In genomic region chrX:99605084-99605824, GRCm38 (mm10) we compare ENCODE assay signal across 12 mouse cellular contexts.
DNase-seq lines count a peak whose midpoint lies in the region; ATAC-seq and TF ChIP-seq lines count a peak whose summit lies in the region.
"Had no signal": no experiment of that assay in that cellular context is flagged by ENCODE, and none has a peak within 500 bp of the region (broad histone marks: within the 10 kb centered on the region; RNA-seq: fewer than 3 reads in every experiment).

No protein-coding gene starts in this region.

- H3K27me3 ChIP-seq in hindbrain, embryonic 15.5 days = peaks cover 27% of the 10 kb centered on the region
- peaks cover 17% of the 10 kb centered on the region for H3K27me3 ChIP-seq in hindbrain, embryonic 11.5 days (ENCODE audit: control insufficient read depth, insufficient read depth, low read length)
- 0 out of 2 replicates have a peak, but pooled peaks cover 3% of the 10 kb centered on the region for H3K27me3 ChIP-seq in intestine, postnatal 0 days (replicated peaks; ENCODE audit: control insufficient read depth, insufficient read depth, low read length)
- peaks cover 90% of the 10 kb centered on the region for H3K27me3 ChIP-seq in limb, embryonic 12.5 days
- H3K27me3 ChIP-seq in thymus, adult 2 months (ENCODE audit: control insufficient read depth, insufficient read depth, low read length) = no peaks in the 10 kb centered on the region

- DNase-seq in hindbrain, embryonic 11.5 days (ENCODE audit: low spot score) = no peak
- DNase-seq in adipocyte (ENCODE audit: low spot score) = peak; percentile 29
- no peak for DNase-seq in thymus, adult 2 months
- no peak for DNase-seq in spleen, adult 12 weeks (ENCODE audit: low spot score)
- DNase-seq in c-Kit-positive CD71-positive TER-119-positive erythroid progenitor cells, embryonic 14.5 days (ENCODE audit: low spot score) = no peak
- DNase-seq: cerebellum, postnatal 25 days; thymus, adult 18-20 months had no signal

- no peaks in the 10 kb centered on the region for H3K9me3 ChIP-seq in hindbrain, embryonic 15.5 days
- H3K9me3 ChIP-seq in hindbrain, embryonic 11.5 days (ENCODE audit: control insufficient read depth, low read length) = no peaks in the 10 kb centered on the region
- no peaks in the 10 kb centered on the region for H3K9me3 ChIP-seq in intestine, postnatal 0 days (ENCODE audit: control insufficient read depth)
- H3K9me3 ChIP-seq in limb, embryonic 12.5 days = no peaks in the 10 kb centered on the region
- H3K9me3 ChIP-seq: heart, embryonic 15.5 days had no signal

- no peak for TF ChIP-seq POLR2A in thymus, adult 2 months (IDR thresholded peaks at IDR 0.05; ENCODE audit: control insufficient read depth, extremely low read depth, insufficient read depth, low read length, poor library complexity)

- H3K36me3 ChIP-seq in hindbrain, embryonic 15.5 days = no peaks in the 10 kb centered on the region
- H3K36me3 ChIP-seq in hindbrain, embryonic 11.5 days (ENCODE audit: control insufficient read depth, insufficient read depth, low read length) = no peaks in the 10 kb centered on the region
- no peaks in the 10 kb centered on the region for H3K36me3 ChIP-seq in intestine, postnatal 0 days (ENCODE audit: control insufficient read depth, insufficient read depth)
- no peaks in the 10 kb centered on the region for H3K36me3 ChIP-seq in limb, embryonic 12.5 days
- no peaks in the 10 kb centered on the region for H3K36me3 ChIP-seq in thymus, adult 2 months (ENCODE audit: control insufficient read depth, insufficient read depth, low read length)
- H3K36me3 ChIP-seq: heart, embryonic 15.5 days had no signal

- no peak overlapping the region for H3K4me3 ChIP-seq in hindbrain, embryonic 15.5 days
- H3K4me3 ChIP-seq in hindbrain, embryonic 11.5 days (ENCODE audit: low read depth, low read length) = no peak overlapping the region
- H3K4me3 ChIP-seq in intestine, postnatal 0 days (ENCODE audit: low read depth, low read length) = no peak overlapping the region
- no peak overlapping the region for H3K4me3 ChIP-seq in limb, embryonic 12.5 days (replicated peaks)
- H3K4me3 ChIP-seq in thymus, adult 2 months (ENCODE audit: control insufficient read depth, insufficient read depth, low read length) = no peak overlapping the region
- H3K4me3 ChIP-seq: heart, embryonic 15.5 days had no signal

- no peak for TF ChIP-seq CTCF in intestine, postnatal 0 days (IDR thresholded peaks at IDR 0.05; ENCODE audit: low read depth)
- no peak for TF ChIP-seq CTCF in thymus, adult 2 months (IDR thresholded peaks at IDR 0.05; ENCODE audit: borderline replicate concordance, control insufficient read depth, extremely low read depth, insufficient read depth, low read length, poor library complexity)

- H3K9ac ChIP-seq in hindbrain, embryonic 15.5 days = no peak overlapping the region
- no peak overlapping the region for H3K9ac ChIP-seq in hindbrain, embryonic 11.5 days (ENCODE audit: low read depth, low read length)
- no peak overlapping the region for H3K9ac ChIP-seq in intestine, postnatal 0 days (ENCODE audit: low read depth, low read length)
- no peak overlapping the region for H3K9ac ChIP-seq in limb, embryonic 12.5 days (replicated peaks)
- H3K9ac ChIP-seq: heart, embryonic 15.5 days had no signal

- H3K27ac ChIP-seq in hindbrain, embryonic 15.5 days (replicated peaks) = no peak overlapping the region
- no peak overlapping the region for H3K27ac ChIP-seq in hindbrain, embryonic 11.5 days (ENCODE audit: low read depth, low read length)
- no peak overlapping the region for H3K27ac ChIP-seq in intestine, postnatal 0 days (ENCODE audit: low read depth, low read length)
- H3K27ac ChIP-seq in limb, embryonic 12.5 days = peak overlapping the region; percentile 56; the same call in 1 of the 2 replicates
- no peak overlapping the region for H3K27ac ChIP-seq in thymus, adult 2 months (ENCODE audit: control insufficient read depth, insufficient read depth, low read length)
- H3K27ac ChIP-seq: heart, embryonic 15.5 days had no signal

- 45% methylated on average over 10 of the region's 10 CpGs for WGBS in hindbrain, embryonic 15.5 days
- WGBS in hindbrain, embryonic 11.5 days = 50% methylated on average over 10 of the region's 10 CpGs
- WGBS in intestine, postnatal 0 days = 49% methylated on average over 10 of the region's 10 CpGs
- WGBS in limb, embryonic 12.5 days = 50% methylated on average over 10 of the region's 10 CpGs
- 88% methylated on average over 10 of the region's 10 CpGs for WGBS in thymus, adult 2 months

- H3K4me1 ChIP-seq in hindbrain, embryonic 15.5 days (replicated peaks) = no peaks in the 10 kb centered on the region
- no peaks in the 10 kb centered on the region for H3K4me1 ChIP-seq in hindbrain, embryonic 11.5 days (replicated peaks; ENCODE audit: control insufficient read depth, insufficient read depth, low read length)
- no peaks in the 10 kb centered on the region for H3K4me1 ChIP-seq in intestine, postnatal 0 days (replicated peaks; ENCODE audit: control insufficient read depth, insufficient read depth, low read length)
- H3K4me1 ChIP-seq in limb, embryonic 12.5 days (replicated peaks) = peaks cover 15% of the 10 kb centered on the region
- peaks cover 10% of the 10 kb centered on the region for H3K4me1 ChIP-seq in thymus, adult 2 months (replicated peaks; ENCODE audit: control insufficient read depth, insufficient read depth, low read length)
- H3K4me1 ChIP-seq: heart, embryonic 15.5 days had no signal

- H3K4me2 ChIP-seq in hindbrain, embryonic 15.5 days = no peak overlapping the region
- no peak overlapping the region for H3K4me2 ChIP-seq in hindbrain, embryonic 11.5 days (replicated peaks; ENCODE audit: low read depth, low read length)
- H3K4me2 ChIP-seq in intestine, postnatal 0 days (replicated peaks; ENCODE audit: low read depth) = no peak overlapping the region
- H3K4me2 ChIP-seq in limb, embryonic 12.5 days = no peak overlapping the region
- H3K4me2 ChIP-seq: heart, embryonic 15.5 days had no signal

- peak; percentile 71 for ATAC-seq in hindbrain, embryonic 15.5 days (ENCODE audit: low FRiP score, low read depth)
- no peak; the same call in 1 of the 2 replicates for ATAC-seq in hindbrain, embryonic 11.5 days (ENCODE audit: low FRiP score)
- ATAC-seq in intestine, postnatal 0 days = peak; percentile 86
- ATAC-seq in limb, embryonic 12.5 days (ENCODE audit: insufficient number of reproducible peaks, insufficient read depth, low FRiP score, low TSS enrichment, low read depth) = no peak
- ATAC-seq: activated CD4-positive, CD25-positive, alpha-beta regulatory T cell, adult 4 months had no signal

Comparison
In these comparisons a context has a peak if more than half of its experiments do, and no peak if none do; other contexts are left out.
1. ATAC-seq: peak in hindbrain, embryonic 15.5 days (single experiment) and intestine, postnatal 0 days (single experiment); none in hindbrain, embryonic 11.5 days (single experiment) and limb, embryonic 12.5 days (single experiment).